Mouse (Mus musculus): ENCODE measurements at regions not wholly inside any gene's neighbourhood (a gene's known extent, or its start where the extent isn't known, plus 50 kb on each side); places are given as distances from the start of the nearest gene placed in this dataset.

- H3K27me3 ChIP-seq (ENCODE audit: control insufficient read depth, insufficient read depth, low read length) = no peaks in the 10 kb centered on the region
- no peak overlapping the region for H3K27ac ChIP-seq (ENCODE audit: control insufficient read depth, insufficient read depth, low read depth, low read length)
- H3K4me1 ChIP-seq (ENCODE audit: control insufficient read depth, insufficient read depth, low read length) = no peaks in the 10 kb centered on the region
- TF ChIP-seq CTCF (IDR thresholded peaks at IDR 0.05; ENCODE audit: control insufficient read depth, insufficient read depth, insufficient replicate concordance, low read depth, low read length) (no peak), POLR2A (IDR thresholded peaks at IDR 0.05; ENCODE audit: control insufficient read depth, low read depth, low read length) (no peak)
- no peaks in the 10 kb centered on the region for H3K36me3 ChIP-seq (ENCODE audit: control insufficient read depth, insufficient read depth, low read length)
- H3K4me3 ChIP-seq (ENCODE audit: control insufficient read depth, low read depth, low read length) = no peak overlapping the region
Observed at GRCm38 (mm10) chr16:5478970-5479369, 223.2 kb upstream of the Eef2kmt start.

- no peaks in the 10 kb centered on the region for H3K27me3 ChIP-seq (ENCODE audit: control insufficient read depth, insufficient read depth, low read length)
- H3K4me3 ChIP-seq (ENCODE audit: control insufficient read depth, low read depth, low read length) = no peak overlapping the region
- H3K36me3 ChIP-seq (ENCODE audit: control insufficient read depth, insufficient read depth, low read length) = no peaks in the 10 kb centered on the region
- peak; percentile 47; the same call in 1 of the 2 replicates for TF ChIP-seq CTCF (IDR thresholded peaks at IDR 0.05; ENCODE audit: control insufficient read depth, insufficient read depth, insufficient replicate concordance, low read depth, low read length)
- no peak for TF ChIP-seq POLR2A (IDR thresholded peaks at IDR 0.05; ENCODE audit: control insufficient read depth, low read depth, low read length)
- peaks cover 2% of the 10 kb centered on the region for H3K4me1 ChIP-seq (ENCODE audit: control insufficient read depth, insufficient read depth, low read length)
- no peak overlapping the region for H3K27ac ChIP-seq (ENCODE audit: control insufficient read depth, insufficient read depth, low read depth, low read length)
Observed at GRCm38 (mm10) chr16:5471321-5471720, 215.5 kb upstream of the Eef2kmt start.

- H3K27me3 ChIP-seq (ENCODE audit: control insufficient read depth, insufficient read depth, low read length) = no peaks in the 10 kb centered on the region
- H3K4me3 ChIP-seq (ENCODE audit: control insufficient read depth, low read depth, low read length) = no peak overlapping the region
- TF ChIP-seq POLR2A (IDR thresholded peaks at IDR 0.05; ENCODE audit: control insufficient read depth, low read depth, low read length) (no peak), CTCF (IDR thresholded peaks at IDR 0.05; ENCODE audit: control insufficient read depth, insufficient read depth, insufficient replicate concordance, low read depth, low read length) (peak; percentile 84)
- H3K27ac ChIP-seq (ENCODE audit: control insufficient read depth, insufficient read depth, low read depth, low read length) = no peak overlapping the region
- H3K36me3 ChIP-seq (ENCODE audit: control insufficient read depth, insufficient read depth, low read length) = no peaks in the 10 kb centered on the region
- H3K4me1 ChIP-seq (ENCODE audit: control insufficient read depth, insufficient read depth, low read length) = no peaks in the 10 kb centered on the region
Observed at GRCm38 (mm10) chr16:5467587-5467986, 211.8 kb upstream of the Eef2kmt start.

- Histone ChIP-seq H3K27ac (ENCODE audit: control insufficient read depth, insufficient read depth, low read depth, low read length) (no peak overlapping the region), H3K27me3 (ENCODE audit: control insufficient read depth, insufficient read depth, low read length) (no peaks in the 10 kb centered on the region), H3K36me3 (ENCODE audit: control insufficient read depth, insufficient read depth, low read length) (no peaks in the 10 kb centered on the region), H3K4me1 (ENCODE audit: control insufficient read depth, insufficient read depth, low read length) (no peaks in the 10 kb centered on the region), H3K4me3 (ENCODE audit: control insufficient read depth, low read depth, low read length) (no peak overlapping the region)
- TF ChIP-seq CTCF (IDR thresholded peaks at IDR 0.05; ENCODE audit: control insufficient read depth, insufficient read depth, insufficient replicate concordance, low read depth, low read length) = no peak
- TF ChIP-seq POLR2A (IDR thresholded peaks at IDR 0.05; ENCODE audit: control insufficient read depth, low read depth, low read length) = no peak
Observed at GRCm38 (mm10) chr16:5466760-5467159, 211.0 kb upstream of the Eef2kmt start.

GRCm38 (mm10) chr16:5455352-5455965 is 199.7 kb upstream of the Eef2kmt start:
- no peak overlapping the region for H3K27ac ChIP-seq (ENCODE audit: control insufficient read depth, insufficient read depth, low read depth, low read length)
- H3K4me1 ChIP-seq (ENCODE audit: control insufficient read depth, insufficient read depth, low read length) = no peaks in the 10 kb centered on the region
- no peak overlapping the region for H3K4me3 ChIP-seq (ENCODE audit: control insufficient read depth, low read depth, low read length)
- H3K36me3 ChIP-seq (ENCODE audit: control insufficient read depth, insufficient read depth, low read length) = no peaks in the 10 kb centered on the region
- no peaks in the 10 kb centered on the region for H3K27me3 ChIP-seq (ENCODE audit: control insufficient read depth, insufficient read depth, low read length)
- TF ChIP-seq CTCF (IDR thresholded peaks at IDR 0.05; ENCODE audit: control insufficient read depth, insufficient read depth, insufficient replicate concordance, low read depth, low read length) (no peak), POLR2A (IDR thresholded peaks at IDR 0.05; ENCODE audit: control insufficient read depth, low read depth, low read length) (no peak)

GRCm38 (mm10) chr16:5454243-5454642 is 198.5 kb upstream of the Eef2kmt start:
- H3K4me3 ChIP-seq (ENCODE audit: control insufficient read depth, low read depth, low read length) = no peak overlapping the region
- H3K27ac ChIP-seq (ENCODE audit: control insufficient read depth, insufficient read depth, low read depth, low read length) = no peak overlapping the region
- no peaks in the 10 kb centered on the region for H3K36me3 ChIP-seq (ENCODE audit: control insufficient read depth, insufficient read depth, low read length)
- TF ChIP-seq POLR2A (IDR thresholded peaks at IDR 0.05; ENCODE audit: control insufficient read depth, low read depth, low read length) (no peak), CTCF (IDR thresholded peaks at IDR 0.05; ENCODE audit: control insufficient read depth, insufficient read depth, insufficient replicate concordance, low read depth, low read length) (no peak)
- H3K4me1 ChIP-seq (ENCODE audit: control insufficient read depth, insufficient read depth, low read length) = no peaks in the 10 kb centered on the region
- H3K27me3 ChIP-seq (ENCODE audit: control insufficient read depth, insufficient read depth, low read length) = no peaks in the 10 kb centered on the region

- H3K27ac ChIP-seq (ENCODE audit: control insufficient read depth, insufficient read depth, low read depth, low read length) = no peak overlapping the region
Observed at GRCm38 (mm10) chr16:5452971-5453370, 197.2 kb upstream of the Eef2kmt start.

More at GRCm38 (mm10) chr16:5452971-5453370, 197.2 kb upstream of the Eef2kmt start:
- TF ChIP-seq CTCF (IDR thresholded peaks at IDR 0.05; ENCODE audit: control insufficient read depth, insufficient read depth, insufficient replicate concordance, low read depth, low read length) (no peak), POLR2A (IDR thresholded peaks at IDR 0.05; ENCODE audit: control insufficient read depth, low read depth, low read length) (no peak)
- Histone ChIP-seq H3K27me3 (ENCODE audit: control insufficient read depth, insufficient read depth, low read length) (no peaks in the 10 kb centered on the region), H3K4me1 (ENCODE audit: control insufficient read depth, insufficient read depth, low read length) (no peaks in the 10 kb centered on the region), H3K4me3 (ENCODE audit: control insufficient read depth, low read depth, low read length) (no peak overlapping the region), H3K36me3 (ENCODE audit: control insufficient read depth, insufficient read depth, low read length) (no peaks in the 10 kb centered on the region)

All from testis, adult 2 months (tissue).